Mouse (Mus musculus): ENCODE results near the gene Hnrnph1.

The Hnrnph1 gene

GRCm38 (mm10) chr11:50373086-50373485, 3.7 kb upstream of the Hnrnph1 start:
- DNase-seq (ENCODE audit: low read depth) = no peak

GRCm38 (mm10) chr11:50373621-50374020, 3.2 kb upstream of the Hnrnph1 start:
- no peak for DNase-seq (ENCODE audit: low read depth)

GRCm38 (mm10) chr11:50374286-50375015, 2.3 kb upstream of the Hnrnph1 start:
- DNase-seq (ENCODE audit: low read depth) = no peak

- DNase-seq (ENCODE audit: low read depth) = no peak
Measured at GRCm38 (mm10) chr11:50375421-50375820, 1.4 kb upstream of the Hnrnph1 start.

GRCm38 (mm10) chr11:50376156-50376790, 517 bp upstream of the Hnrnph1 start:
- DNase-seq (ENCODE audit: low read depth) = no peak

GRCm38 (mm10) chr11:50377892-50378684, 1.3 kb downstream of the Hnrnph1 start:
- DNase-seq (ENCODE audit: low read depth) = peak; percentile 62

GRCm38 (mm10) chr11:50379023-50379752, 2.4 kb downstream of the Hnrnph1 start:
- no peak for DNase-seq (ENCODE audit: low read depth)

- no peak for DNase-seq (ENCODE audit: low read depth)
Measured at GRCm38 (mm10) chr11:50381311-50381710, 4.5 kb downstream of the Hnrnph1 start.

- DNase-seq (ENCODE audit: low read depth) = no peak
Measured at GRCm38 (mm10) chr11:50387167-50387679, 10.4 kb downstream of the Hnrnph1 start.

- no peak for DNase-seq (ENCODE audit: low read depth)
Measured at GRCm38 (mm10) chr11:50387697-50388096, 10.9 kb downstream of the Hnrnph1 start.

- no peak for DNase-seq (ENCODE audit: low read depth)
Measured at GRCm38 (mm10) chr11:50388217-50388929, 11.6 kb downstream of the Hnrnph1 start.

GRCm38 (mm10) chr11:50389011-50389410, 12.2 kb downstream of the Hnrnph1 start:
- DNase-seq (ENCODE audit: low read depth) = no peak

- DNase-seq (ENCODE audit: low read depth) = no peak
Measured at GRCm38 (mm10) chr11:50389616-50390015, 12.8 kb downstream of the Hnrnph1 start.

GRCm38 (mm10) chr11:50391272-50391960, 14.6 kb downstream of the Hnrnph1 start:
- DNase-seq (ENCODE audit: low read depth) = no peak

- DNase-seq (ENCODE audit: low read depth) = no peak
Measured at GRCm38 (mm10) chr11:50393306-50393705, 16.5 kb downstream of the Hnrnph1 start.

GRCm38 (mm10) chr11:50394731-50395130, 17.9 kb downstream of the Hnrnph1 start:
- no peak for DNase-seq (ENCODE audit: low read depth)

- no peak for DNase-seq (ENCODE audit: low read depth)
Measured at GRCm38 (mm10) chr11:50396766-50397307, 20.0 kb downstream of the Hnrnph1 start.

GRCm38 (mm10) chr11:50397316-50397715, 20.5 kb downstream of the Hnrnph1 start:
- DNase-seq (ENCODE audit: low read depth) = no peak

GRCm38 (mm10) chr11:50398803-50399202, 22.0 kb downstream of the Hnrnph1 start:
- no peak for DNase-seq (ENCODE audit: low read depth)

- DNase-seq (ENCODE audit: low read depth) = no peak
Measured at GRCm38 (mm10) chr11:50402481-50402880, 25.7 kb downstream of the Hnrnph1 start.

All from c-Kit-positive CD71-positive TER-119-negative erythroid progenitor cells, embryonic 14.5 days (primary cell).